Mouse (Mus musculus): ENCODE measurements around the gene Alyref2. TPM values are rescaled to one million over a fixed set of nuclear protein-coding genes. Genes with fewer than 3 reads are reported as not detected.

Gene Alyref2
- total RNA-seq, 2 experiments from 2014 or later, result 5.7 to 5.8 TPM

Other genes with a start within 250 kb of the Alyref2 start
- gene B4galt3, start 233.2 kb upstream of the Alyref2 start, total RNA-seq (2021), result 10 to 100 TPM; 64.3 to 71.8 TPM
- 10 to 100 TPM; 26.9 to 27.8 TPM for gene Ppox, start 222.3 kb upstream of the Alyref2 start, total RNA-seq (2021)
- gene Usp21, start 215.5 kb upstream of the Alyref2 start, total RNA-seq (2021), result 10 to 100 TPM; 54.5 to 63.0 TPM
- gene Ufc1, start 208.5 kb upstream of the Alyref2 start, total RNA-seq (2021), result 100 to 1,000 TPM; 104 to 112 TPM
- 10 to 100 TPM; 43.7 to 43.9 TPM for gene Dedd, start 174.3 kb upstream of the Alyref2 start, total RNA-seq (2021)
- gene Nit1, start 157.8 kb upstream of the Alyref2 start, total RNA-seq (2021), result 10 to 100 TPM; 43.3 to 47.9 TPM
- 100 to 1,000 TPM; 189 to 191 TPM for gene Pfdn2, start 157.8 kb upstream of the Alyref2 start, total RNA-seq (2021)
- 1 to 10 TPM; 7.1 to 8.0 TPM for gene Klhdc9, start 142.7 kb upstream of the Alyref2 start, total RNA-seq (2021)
- gene Nectin4, start 133.4 kb upstream of the Alyref2 start, total RNA-seq (2021), result 1 to 10 TPM; 3.6 to 4.7 TPM
- 1 to 10 TPM; 2.2 to 2.6 TPM for gene Arhgap30, start 114.5 kb upstream of the Alyref2 start, total RNA-seq (2021)
- 100 to 1,000 TPM in 1 of 2 experiments, 10 to 100 TPM in 1; 99.0 to 105 TPM for gene Usf1, start 92.2 kb upstream of the Alyref2 start, total RNA-seq (2021)
- 1 to 10 TPM; 1.4 to 2.3 TPM for gene Tstd1, start 84.6 kb upstream of the Alyref2 start, total RNA-seq (2021)
- 1 to 10 TPM; 4.5 to 5.4 TPM for gene F11r, start 65.9 kb upstream of the Alyref2 start, total RNA-seq (2021)
- gene Itln1, start 31.8 kb downstream of the Alyref2 start, total RNA-seq (2021), result not detected
- gene Cd244a, start 55.7 kb downstream of the Alyref2 start, total RNA-seq (2021), result under 1 TPM in 1 of 2 experiments, not detected in 1; 0.16 TPM
- not detected for gene Ly9, start 103.9 kb downstream of the Alyref2 start, total RNA-seq (2021)
- gene Slamf7, start 149.6 kb downstream of the Alyref2 start, total RNA-seq (2021), result not detected
- gene Cd48, start 178.5 kb downstream of the Alyref2 start, total RNA-seq (2021), result under 1 TPM; 0.51 to 0.77 TPM

All from left cerebral cortex, adult 18-20 months (tissue).